Mouse (Mus musculus): ENCODE data around the gene I0C0044D17Rik.

- TF ChIP-seq GATA1 (IDR thresholded peaks at IDR 0.05; ENCODE audit: low read length) = no peak
- TF ChIP-seq TAL1 (IDR thresholded peaks at IDR 0.05; ENCODE audit: low read length) = no peak
These were observed 46.8 kb downstream of the I0C0044D17Rik start for GRCm38 (mm10) chr4:98776721-98777427.

All from erythroblast, embryonic 14.5 days (primary cell).